Mouse (Mus musculus) urinary bladder, adult 18-20 months (tissue): Measurements from ENCODE around the gene Ube2r2.
A peak's percentile ranks its signal among the peaks of the same experiment; 100 is the strongest.

Experiments used
- DNase-seq, 2 experiments: peaks; one replicate each; pipeline ENCODE4 v3.0.0; 2022; ENCODE audit warnings: low spot score in 2 of 2, mixed read lengths in 2 of 2

Ube2r2 gene

DNA sequence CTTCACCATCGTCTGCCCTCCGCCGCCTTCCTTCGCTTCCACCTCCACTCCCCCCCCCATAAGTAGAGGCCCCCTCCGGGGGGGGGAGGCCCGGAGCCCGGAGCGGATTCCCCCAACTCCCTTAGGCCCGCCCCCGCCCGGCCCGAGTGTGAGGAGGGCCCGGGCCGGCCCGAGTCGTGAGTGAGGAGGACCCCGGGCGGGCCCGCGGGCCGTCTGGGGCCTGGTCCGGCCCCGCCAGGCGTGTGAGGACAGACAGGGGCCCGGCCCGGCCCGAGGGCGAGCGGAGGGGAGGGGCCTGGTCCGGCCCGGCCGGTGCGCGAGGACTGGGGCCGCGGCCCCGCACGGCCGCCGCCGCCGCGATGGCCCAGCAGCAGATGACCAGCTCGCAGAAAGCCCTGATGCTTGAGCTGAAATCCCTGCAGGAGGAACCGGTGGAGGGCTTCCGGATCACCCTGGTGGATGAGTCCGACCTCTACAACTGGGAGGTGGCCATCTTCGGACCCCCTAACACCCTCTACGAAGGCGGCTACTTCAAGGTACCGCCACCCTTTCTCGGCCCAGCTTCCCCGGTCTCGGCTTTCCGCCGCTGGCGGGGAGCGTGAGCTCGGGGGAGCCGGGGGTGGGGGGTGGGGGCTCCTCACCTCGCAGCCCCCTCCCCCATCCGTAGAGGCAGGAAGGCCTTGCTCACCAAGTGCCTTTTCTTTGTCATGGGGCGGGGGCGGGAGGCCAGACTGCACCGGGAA is at the start of gene Ube2r2:
Ube2r2 (plus strand) TSS at position 33 of the 743 bp plus-strand sequence.
- peak; percentile 50 to 55 for DNase-seq

DNA sequence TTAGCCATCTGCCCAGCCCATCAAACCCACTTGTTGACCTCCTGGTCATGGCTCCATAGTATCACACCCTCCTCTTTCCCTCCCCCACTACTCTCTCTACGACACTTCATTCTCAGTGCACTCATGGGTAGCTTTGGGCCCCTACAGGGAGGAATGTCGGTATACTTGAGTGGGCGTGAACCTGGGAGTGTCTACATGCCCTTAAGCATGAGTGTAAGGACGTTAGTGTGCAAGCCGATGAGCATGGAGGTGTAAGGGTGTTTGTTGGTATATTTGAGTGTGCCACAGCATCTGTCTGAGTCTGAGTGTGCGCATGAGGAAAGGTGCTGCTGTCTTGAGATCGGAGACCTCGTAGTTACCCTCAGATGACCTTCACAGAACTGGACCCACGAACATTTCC is 48.6 kb upstream of the Ube2r2 start:
- no peak for DNase-seq

- DNase-seq, result no peak
Measured at GRCm38 (mm10) chr4:41087459-41088298, 47.9 kb upstream of the Ube2r2 start.

DNA sequence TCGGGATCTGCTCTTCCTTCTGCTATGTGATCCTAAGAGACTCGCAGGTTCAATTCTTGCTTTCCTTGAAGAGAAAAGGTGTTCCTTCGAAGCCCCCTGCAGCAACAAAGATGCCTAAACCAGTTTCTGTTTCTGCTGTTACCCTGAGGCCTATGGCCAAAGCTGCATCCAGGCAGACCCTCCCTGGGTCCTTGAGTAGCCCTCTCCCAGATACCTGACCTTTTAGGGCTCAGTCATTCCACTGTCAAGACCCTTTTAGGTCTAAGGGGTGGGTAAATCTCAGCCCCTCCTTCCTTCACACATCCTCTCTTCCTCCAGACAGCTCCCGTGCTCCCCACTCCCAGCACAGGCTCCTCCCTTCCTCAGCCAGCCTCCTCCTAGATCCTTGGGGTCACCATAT is 46.4 kb upstream of the Ube2r2 start:
- DNase-seq, result no peak

DNA sequence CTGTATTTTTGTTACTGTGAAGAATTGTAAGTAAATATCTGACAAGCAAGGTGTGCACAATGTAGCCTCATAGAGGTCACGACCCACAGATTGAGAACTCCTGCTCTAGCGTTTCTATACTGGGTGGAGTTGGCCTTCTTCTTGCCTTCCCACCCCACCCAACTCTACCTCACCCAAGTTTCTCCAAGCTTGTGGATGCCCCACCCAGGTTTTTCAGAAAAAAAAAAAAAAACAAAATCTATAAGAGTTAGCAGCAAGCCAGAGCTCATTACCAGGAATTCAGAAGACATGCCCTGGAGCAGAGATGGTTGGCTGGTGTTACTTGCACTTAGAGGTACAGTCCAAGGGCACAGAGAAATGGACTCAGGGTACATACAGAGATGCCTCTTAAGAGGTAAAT is 45.8 kb upstream of the Ube2r2 start:
- DNase-seq, result no peak

- no peak for DNase-seq
Measured at GRCm38 (mm10) chr4:41091391-41091790, 44.2 kb upstream of the Ube2r2 start.

- DNase-seq, result no peak
Measured at GRCm38 (mm10) chr4:41092958-41093357, 42.6 kb upstream of the Ube2r2 start.

- peak; percentile 62 to 78 for DNase-seq
Measured at GRCm38 (mm10) chr4:41094361-41094760, 41.2 kb upstream of the Ube2r2 start.

DNA sequence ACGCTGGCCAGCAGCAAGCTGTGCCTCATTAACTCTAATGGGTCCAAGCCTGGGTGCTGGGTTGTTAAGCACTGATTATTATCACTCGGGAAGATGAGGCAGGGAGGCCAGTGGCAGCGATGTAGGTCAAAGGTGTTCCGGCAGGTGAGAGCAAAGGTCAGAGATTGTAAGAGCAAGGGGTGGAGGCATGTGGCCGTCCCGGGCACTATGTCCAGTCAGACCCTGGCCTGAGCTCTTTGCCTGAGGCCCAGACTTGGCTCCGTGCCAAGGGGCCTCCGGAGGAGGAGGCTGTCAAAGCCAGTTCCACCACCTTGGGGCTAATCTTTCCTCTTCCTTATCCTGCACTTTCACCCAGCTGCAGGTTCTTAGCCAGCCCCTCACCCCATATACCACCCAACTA is 39.4 kb upstream of the Ube2r2 start:
- peak; percentile 60 to 64 for DNase-seq

DNA sequence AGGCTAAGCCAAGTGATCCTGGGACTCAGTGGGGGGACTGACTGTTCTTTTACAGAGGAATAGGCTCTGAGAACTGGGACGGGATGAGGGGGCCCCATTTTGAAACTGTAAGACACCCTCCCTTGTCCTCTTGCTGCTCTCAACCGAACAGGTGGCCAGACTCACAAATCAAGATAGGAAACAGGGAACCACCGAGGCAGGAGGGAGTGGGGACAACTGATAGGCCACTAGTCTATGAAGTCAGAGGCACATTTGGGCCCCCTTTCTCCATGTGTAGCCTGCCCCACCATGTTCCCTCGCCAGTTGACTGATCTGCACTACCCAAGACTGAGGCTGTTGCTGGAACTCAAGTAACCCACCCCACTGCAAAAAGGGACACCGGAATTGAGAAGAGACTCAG is 38.7 kb upstream of the Ube2r2 start:
- no peak for DNase-seq

DNA sequence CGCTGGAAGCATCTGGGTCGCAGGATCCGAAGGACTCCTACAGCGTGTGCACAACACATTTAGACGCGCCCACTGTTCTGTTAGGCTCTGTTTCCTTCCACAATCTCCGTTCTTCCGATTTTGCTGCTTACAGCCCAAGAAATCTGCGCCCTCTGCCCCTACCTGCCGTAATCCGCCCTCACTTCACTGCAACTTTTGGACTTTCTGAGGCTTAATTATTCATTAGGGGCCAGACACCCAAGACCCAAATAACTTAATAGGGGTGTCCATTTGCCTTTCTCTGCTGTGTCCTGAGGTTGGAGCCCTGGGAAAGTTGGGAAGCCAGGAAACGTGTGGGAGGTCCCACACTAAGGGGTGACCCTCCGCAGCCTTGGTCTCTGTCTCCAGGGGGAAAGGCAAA is 38.2 kb upstream of the Ube2r2 start:
- no peak for DNase-seq

DNA sequence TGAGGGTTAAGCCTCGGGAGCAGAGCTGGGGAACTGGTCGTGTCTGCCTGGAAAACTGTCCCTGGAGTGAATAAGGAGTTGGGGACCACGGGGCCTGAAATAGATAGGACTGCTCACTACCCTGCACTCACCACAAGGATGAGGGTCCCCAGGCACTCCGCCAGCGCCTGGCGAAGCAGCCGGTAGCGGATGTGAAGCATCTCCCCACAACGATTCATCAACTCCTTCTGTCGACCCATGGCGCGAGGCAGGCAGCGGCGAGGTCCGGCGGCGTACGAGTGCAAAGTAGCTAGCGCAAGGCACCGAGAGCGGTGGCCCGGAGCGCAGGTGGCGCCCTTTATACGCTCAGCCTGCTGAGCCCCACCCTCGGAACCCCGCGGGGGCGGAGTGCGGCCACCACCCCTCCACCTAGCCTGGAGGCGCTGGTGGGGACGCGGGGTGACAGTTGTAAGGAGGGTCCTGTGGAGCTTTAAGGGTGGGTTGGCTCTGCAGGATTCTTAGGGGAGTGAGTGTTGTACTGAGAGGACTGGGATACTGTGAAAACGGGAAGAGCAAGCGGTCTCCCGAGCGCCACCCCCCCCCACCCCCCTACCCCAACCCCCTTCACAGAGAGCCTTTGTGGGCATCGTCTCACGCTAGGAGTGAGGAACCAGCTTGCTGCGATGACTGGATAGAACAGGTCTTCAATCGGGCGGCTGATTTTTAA is 37.5 kb upstream of the Ube2r2 start, which contains the start of gene Aqp3:
Aqp3 (minus strand) TSS at position 313 of the 706 bp plus-strand sequence.
- peak; percentile 73 to 78 for DNase-seq

DNA sequence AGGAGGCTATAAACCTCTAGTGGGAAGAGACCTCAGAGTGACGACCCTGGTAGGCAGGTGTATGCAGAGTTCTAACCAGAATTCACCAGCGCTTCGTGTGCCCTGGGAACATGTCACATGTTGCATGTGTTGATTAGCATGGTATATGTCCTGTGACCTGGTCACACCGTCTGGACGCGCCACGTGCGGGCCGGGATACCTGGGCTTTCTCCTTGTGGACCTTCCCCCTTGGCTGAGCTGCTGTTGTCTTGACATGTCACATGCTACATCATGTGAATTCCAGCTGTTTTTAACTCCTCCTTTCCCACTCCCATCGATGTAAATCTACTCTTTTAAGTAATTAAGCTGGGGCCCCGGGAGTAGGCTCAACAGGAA is 37.0 kb upstream of the Ube2r2 start:
- no peak for DNase-seq

DNA sequence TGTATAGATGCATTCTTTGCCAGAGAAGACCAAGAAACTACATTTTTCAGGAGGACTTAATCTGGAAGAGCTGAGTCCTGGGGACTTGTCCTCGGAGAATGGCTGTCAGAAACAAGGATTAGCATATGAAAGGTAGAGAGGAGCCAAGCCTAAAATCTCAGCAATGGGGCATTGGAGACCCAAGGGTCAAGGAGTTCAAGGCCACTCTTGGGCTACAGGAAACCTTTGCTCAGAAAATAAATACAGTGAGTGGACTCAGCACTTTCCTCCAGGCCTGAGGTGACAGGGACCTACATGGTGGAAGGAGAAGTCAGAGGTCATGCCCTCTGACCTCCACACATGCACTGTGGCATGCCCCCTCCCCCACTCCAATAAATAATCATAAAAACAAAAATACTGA is 34.6 kb upstream of the Ube2r2 start:
- no peak for DNase-seq

DNA sequence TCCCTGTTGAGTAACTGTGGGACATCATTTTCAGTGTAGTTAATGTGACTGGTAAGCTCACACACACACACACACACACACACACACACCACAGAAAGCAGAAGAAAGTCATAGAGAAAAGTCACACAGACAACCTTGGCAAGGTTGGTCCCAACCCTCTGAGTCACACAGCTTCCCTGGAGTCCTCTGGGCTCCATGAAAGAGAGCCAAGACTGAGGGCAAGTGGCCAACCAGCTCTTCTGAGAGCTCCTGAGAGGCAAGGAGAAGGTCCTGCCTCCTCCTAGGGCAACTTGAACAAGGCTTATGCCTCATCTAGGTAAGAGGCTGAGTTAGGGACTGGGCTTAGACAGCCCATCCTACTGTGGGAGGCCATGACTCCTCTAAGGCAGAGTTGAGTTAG is 32.6 kb upstream of the Ube2r2 start:
- no peak for DNase-seq

DNA sequence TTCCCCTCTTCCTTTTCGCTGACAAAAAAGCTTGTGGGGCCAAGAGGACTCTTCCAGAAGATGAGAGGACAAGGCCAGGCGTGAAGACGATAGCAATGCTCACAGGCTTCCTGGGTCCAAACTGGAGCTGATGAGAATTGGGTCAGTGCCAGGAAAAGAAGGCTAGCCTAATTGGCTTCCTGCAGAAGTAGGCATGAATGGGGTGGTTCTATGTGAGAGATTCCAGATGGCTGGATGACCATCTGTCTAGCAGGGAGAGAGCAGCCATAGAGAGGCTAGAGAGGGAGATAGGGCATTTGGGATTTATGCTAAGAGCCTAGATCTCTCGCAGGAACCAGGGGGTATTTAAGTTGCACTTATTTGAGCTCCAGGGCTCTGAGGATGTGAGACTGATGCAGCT is 28.1 kb upstream of the Ube2r2 start:
- no peak for DNase-seq

- DNase-seq, result peak in 1 of 2 experiments; percentile 64
Measured at GRCm38 (mm10) chr4:41108717-41109425, 26.7 kb upstream of the Ube2r2 start.

- DNase-seq, result no peak
Measured at GRCm38 (mm10) chr4:41114358-41115070, 21.0 kb upstream of the Ube2r2 start.

GRCm38 (mm10) chr4:41115074-41115473 is 20.5 kb upstream of the Ube2r2 start:
- no peak for DNase-seq

- no peak for DNase-seq
Measured at GRCm38 (mm10) chr4:41115793-41116192, 19.8 kb upstream of the Ube2r2 start.

GRCm38 (mm10) chr4:41116817-41117216 is 18.7 kb upstream of the Ube2r2 start:
- no peak for DNase-seq
